Mouse (Mus musculus) bone marrow macrophage, adult 2 months (primary cell): ENCODE results near the gene Ttll10.

Experiments
- CTCF ChIP-seq: IDR thresholded peaks from 2 replicates; pipeline ENCODE4 v1.5.1; 2012; ENCODE audit warnings: low read depth, mild to moderate bottlenecking, low read length, moderate library complexity
- POLR2A ChIP-seq: IDR thresholded peaks from 2 replicates; pipeline ENCODE4 v1.6.1; 2012; ENCODE audit warnings: mild to moderate bottlenecking, low read depth, low read length, borderline replicate concordance

- TF ChIP-seq CTCF (no peak), POLR2A (no peak)
Observed at GRCm38 (mm10) chr4:156083348-156083747, 24.1 kb upstream of the Ttll10 start.
